Mouse (Mus musculus) small intestine, adult 2 months (tissue): ENCODE results near the gene Gm12248.

ENCODE experiments used
- CTCF ChIP-seq: fragments of 200-500 bp; IDR thresholded peaks from 2 replicates; pipeline ENCODE4 v1.5.1; 2012; ENCODE audit warnings: low read depth, mild to moderate bottlenecking, control low read depth, inconsistent platforms, low read length, moderate library complexity, mixed read lengths; ENCODE audit not compliant: insufficient replicate concordance, insufficient read length; ENCODE audit errors: extremely low read depth
- POLR2A ChIP-seq: fragments of 200-500 bp; IDR thresholded peaks from 2 replicates; pipeline ENCODE4 v1.6.1; 2012; ENCODE audit warnings: low read depth, mild to moderate bottlenecking, control low read depth, inconsistent platforms, low read length, moderate library complexity

DNA sequence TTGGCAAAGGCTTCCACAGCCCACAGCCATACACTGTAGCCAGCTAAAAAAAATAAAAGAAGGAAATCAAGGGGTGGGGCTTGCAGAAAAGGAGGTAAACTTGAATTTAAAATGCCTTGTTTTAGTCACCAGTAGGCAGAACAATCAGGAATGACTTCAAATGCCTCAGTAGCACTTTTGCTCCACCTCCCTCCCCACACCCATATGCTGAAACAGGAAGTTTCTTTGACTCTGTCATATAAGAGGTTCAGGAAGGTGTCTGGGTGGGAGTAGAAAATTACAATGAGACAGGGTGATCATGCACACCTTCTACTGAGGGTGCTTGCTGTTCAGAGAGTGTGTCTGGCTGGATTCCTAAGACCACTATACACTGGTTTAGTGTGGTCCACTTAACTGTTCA lies 41.9 kb upstream of the Gm12248 start:
- no peak for TF ChIP-seq CTCF
- no peak for TF ChIP-seq POLR2A
